Mouse (Mus musculus): ENCODE data around the gene Tmem221.

- TF ChIP-seq POLR2A (IDR thresholded peaks at IDR 0.05; ENCODE audit: control insufficient read depth, low read depth, low read length), result no peak
- TF ChIP-seq CTCF (IDR thresholded peaks at IDR 0.05; ENCODE audit: control insufficient read depth, insufficient read depth, insufficient replicate concordance, low read depth, low read length), result no peak
Measured at GRCm38 (mm10) chr8:71513018-71513754, 45.5 kb downstream of the Tmem221 start.
